Mouse (Mus musculus): Measurements from ENCODE around the gene Ano6.
A peak's percentile ranks its signal among the peaks of the same experiment; 100 is the strongest.

The Ano6 gene

DNA sequence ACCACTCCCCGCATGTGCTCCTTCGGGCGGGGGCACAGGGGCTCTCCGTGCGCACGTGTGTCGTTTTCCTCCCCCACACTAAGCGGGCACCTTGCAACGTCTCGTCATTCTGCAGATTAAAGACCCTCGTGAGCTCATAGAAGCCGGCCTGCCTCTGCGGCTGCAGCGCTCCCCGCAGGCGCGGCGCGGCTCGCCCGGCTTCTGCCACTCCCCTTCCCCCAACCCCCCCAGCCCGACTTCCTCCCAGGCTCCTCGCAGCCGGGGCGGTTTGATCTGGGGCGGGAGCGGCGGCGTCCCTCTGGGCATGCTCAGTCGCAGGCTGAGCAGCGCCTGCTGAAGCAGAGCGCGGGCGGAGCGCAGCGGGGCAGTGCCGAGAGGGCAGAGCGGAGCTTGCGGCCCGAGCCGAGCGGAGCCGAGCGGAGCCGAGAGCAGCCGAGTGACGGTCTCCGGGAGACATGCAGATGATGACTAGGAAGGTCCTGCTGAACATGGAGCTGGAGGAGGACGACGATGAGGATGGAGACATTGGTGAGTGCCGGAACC is at the start of gene Ano6:
Gene Ano6, plus strand, starts transcription at position 315 of the 543 bp plus-strand sequence.
- peak; percentile 94 for DNase-seq (ENCODE audit: extremely low read depth, low read depth)

DNA sequence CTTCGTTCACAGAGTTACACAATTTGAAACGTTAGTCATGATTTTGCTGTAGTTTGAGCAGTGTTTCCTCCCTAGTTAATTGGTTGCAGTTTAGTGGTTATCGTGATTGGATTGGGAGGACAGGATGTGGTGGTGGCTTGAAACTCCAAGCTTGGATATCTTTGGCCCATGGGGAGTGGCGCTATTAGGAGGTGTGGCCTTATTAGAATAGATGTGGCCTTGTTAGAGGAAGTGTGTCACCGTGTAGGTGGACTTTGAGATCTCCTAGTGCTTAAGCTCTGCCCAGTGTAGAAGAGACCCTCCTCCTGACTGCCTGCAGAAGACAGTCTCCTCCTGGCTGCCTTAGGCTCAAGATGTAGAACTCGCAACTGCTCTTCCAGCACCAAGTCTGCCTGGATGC is 47.7 kb upstream of the Ano6 start:
- no peak for DNase-seq (ENCODE audit: extremely low read depth, low read depth)

DNA sequence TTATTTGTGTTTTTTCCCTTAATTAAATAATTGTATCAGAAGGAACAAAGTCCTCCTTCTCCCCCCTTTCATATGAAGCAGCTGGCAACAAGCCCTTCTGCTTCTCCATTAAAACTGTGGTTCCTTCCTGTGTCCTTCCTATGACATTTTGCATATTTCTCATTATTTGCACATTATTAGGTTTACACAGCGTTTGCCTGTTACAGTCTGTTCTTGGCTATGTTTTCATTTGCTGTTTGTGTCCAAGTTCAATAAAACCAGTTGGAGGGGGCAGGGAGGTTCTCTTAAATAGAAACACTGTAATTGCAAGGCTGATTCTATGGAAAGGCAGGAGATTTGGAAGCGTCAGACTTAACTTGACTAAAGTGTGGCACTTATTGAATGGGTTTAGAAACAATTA is 46.8 kb upstream of the Ano6 start:
- DNase-seq (ENCODE audit: extremely low read depth, low read depth), result no peak

DNA sequence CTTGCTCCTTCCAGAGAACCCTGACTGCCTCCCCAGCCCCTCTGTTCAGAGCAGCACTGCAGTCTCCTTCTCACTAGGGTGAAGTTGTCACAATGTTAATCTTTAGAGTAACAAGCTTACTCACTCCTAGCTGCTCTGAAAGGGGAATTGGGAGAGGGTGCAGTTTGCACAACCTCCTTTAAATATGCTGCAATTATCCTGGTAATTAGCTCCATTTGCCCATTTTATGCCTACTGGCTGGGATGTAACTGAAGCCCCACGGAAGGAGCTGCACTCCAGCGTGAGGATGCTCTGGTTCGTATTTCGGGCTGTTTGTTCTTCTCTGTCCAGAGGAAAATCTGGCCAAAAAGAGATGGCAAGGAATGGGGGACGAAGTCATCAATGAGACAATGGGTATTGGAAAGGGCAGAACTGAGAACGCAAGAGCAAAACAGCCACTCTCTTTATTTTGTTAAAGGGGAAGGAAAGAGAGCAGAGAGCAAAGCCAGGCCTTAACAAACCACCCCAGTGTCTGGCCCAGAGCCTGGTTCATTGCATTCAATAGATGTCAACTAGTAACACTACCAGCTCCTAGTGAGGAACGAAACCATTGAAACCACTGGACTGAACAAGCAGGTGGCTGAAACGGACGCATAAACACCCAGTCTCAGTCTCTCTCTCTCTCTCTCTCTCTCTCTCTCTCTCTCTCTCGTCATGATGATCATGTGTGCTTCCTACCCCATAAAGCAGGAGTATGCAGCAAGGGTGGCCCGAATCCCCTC is 45.1 kb upstream of the Ano6 start:
- no peak for DNase-seq (ENCODE audit: extremely low read depth, low read depth)

DNA sequence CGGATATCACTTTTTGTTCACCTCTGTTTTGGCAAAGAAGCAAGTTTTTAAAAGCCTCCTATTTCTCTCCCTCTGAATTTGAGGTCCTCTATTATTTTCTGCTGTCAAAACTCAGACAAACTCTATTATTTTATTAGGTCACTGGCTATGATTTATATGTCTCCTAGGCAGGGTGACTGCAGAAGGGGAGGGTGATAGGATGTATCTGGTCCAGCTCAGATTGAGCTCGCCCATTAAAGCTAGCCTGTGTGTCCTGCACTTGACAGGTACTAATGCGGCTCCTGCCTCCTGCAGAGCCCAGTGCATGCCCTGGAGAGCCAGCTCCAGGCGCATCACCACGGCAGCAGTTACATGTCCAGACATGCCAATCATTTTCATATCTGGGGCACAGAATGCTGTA is 44.1 kb upstream of the Ano6 start:
- DNase-seq (ENCODE audit: extremely low read depth, low read depth), result no peak

DNA sequence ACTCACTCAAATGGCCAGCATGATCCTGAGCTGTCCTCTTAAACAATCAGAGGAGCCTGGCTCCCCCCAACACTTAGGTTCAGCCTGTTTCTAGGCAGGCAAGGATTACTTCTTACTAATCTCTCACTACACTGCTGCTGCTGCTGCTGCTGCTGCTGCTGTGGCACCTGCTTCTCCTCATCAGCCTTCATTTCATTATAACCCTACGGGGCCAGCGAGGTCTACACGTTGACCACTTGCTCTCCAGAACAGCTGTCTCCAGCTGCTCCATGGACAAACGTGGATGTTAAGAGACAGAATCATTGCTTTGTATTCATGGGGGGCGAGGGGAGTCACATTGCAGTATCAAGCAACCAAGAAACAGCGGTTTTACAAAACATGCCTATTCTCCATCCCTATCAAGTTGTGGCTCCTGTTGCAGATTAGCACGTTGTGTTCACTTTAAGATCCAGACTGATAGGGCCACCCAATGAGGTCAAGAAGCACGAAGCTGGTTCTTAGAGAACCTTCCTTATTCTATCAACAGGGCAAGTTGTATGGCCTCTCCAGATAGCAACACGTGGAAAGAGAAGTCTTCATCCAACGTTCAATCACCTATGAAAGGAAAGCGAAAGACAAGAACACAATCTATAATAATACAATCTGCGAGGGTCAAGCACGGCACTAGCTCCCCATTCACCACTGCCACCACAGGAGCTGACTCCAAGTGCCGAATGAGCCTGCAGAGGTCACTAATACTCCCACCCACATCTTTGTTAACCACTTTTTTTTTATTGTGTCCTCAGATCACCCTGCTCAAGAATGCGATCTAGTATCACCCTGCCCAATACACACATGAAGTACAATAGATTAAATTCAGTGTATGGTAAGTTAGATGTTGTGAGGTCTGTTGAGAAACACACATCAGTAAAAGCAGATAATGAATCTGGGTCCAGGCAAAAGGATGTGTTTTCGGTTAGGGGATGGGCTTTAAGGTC is 43.4 kb upstream of the Ano6 start:
- DNase-seq (ENCODE audit: extremely low read depth, low read depth), result no peak

DNA sequence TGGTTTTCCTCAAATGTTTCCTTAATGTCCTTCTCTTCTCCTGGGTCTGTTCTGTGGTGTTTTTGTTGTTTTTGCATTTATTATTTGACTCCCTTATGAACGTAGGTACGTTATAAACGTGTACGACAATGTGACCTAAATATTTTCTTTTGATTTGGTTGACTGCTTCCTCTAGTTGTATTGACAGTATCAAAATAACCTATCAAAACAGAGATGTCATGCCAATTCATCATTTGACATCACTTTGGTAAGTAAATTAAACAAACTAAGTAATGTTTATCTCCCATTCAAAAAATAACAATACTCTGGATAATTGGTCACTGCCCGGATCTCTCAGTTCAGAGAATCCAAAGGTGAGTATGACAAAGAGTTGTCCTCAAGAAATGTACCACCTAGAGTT is 41.4 kb upstream of the Ano6 start:
- DNase-seq (ENCODE audit: extremely low read depth, low read depth), result no peak

DNA sequence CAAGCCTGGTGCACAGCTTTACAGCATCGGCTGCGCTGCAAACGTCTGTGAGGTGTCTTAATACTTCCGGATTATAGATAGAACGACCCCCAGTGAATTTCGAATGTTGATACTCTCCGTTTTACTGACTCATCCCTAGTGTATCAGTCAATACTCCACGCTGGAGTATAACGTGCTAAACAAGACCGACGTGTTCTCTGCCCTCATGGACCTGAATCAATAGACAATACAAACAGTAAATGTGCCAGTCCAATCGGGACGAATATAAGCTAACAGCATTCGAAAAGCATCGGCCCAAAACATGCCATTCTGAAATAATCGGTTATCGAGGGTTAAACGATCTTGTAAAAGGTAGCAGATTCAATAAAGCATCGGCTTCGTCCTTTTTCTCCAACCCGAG is 40.6 kb upstream of the Ano6 start:
- DNase-seq (ENCODE audit: extremely low read depth, low read depth), result no peak

DNA sequence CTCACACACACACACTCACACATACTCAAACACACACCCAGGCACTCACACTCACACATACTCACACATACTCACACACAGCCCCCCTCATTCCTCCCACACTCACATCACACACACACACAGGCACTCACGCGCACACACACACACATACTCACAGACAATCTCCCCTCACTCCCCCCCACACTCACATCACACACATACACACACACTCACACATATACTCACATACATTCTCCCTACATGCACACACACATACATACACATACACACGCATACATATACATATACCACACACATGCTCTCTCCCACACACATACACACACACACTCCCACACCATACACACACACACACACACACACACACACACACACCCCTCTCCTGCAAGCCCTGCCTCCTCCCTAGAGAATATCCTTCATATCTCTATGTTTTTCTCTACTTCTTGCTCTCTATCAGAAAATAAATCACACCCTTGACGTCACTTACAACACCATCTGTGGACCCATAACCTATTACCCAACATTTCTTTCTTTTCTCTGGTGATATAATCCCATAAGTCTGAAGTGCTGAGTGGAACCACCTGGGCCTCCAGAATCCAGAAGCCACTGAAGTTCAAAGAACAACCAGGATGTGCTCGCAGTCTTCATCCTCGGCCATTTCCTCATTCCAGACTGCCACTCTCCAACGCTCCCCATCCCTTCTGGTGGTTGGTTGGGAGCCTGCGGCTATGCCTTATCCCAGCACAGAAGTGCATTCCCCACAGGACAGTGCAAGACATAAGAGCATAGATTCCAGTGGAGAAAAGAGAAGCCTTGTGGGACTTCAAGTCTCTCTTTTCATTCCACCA is 38.6 kb upstream of the Ano6 start:
- DNase-seq (ENCODE audit: extremely low read depth, low read depth), result no peak

DNA sequence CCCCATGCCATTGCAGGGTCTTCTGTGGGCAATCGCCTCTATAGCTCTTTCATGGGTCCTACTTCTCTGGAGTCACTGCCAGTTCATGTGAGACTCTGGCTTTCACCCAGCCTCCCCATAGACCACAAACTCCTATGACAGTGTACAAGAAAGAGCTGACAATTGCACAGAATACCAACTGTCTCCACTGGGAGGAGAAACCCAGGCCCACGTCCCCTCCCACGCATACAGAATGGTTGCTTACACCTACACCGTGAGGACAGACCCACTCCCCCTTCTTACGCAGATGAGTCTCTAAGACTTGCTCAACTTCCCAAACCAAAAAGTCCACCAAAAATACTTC is 38.0 kb upstream of the Ano6 start:
- no peak for DNase-seq (ENCODE audit: extremely low read depth, low read depth)

DNA sequence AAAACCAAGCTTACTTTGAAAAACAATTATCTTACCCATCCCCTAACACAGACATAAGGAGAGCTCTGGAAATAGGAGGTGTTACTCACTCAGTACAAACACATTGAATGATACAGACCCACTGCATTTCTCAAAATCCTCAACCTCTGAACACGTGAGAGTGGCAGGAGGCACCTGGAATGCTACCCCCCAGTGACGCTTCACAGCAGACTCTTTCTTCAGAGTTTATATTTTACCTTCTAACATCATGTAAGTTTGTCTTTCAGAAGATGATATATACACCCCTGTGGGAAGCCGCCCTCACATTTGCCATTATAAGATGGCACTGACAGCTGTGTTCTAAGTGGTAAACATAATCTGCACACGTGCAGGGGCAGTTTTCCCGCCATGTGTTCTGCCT is 37.6 kb upstream of the Ano6 start:
- DNase-seq (ENCODE audit: extremely low read depth, low read depth), result no peak

DNA sequence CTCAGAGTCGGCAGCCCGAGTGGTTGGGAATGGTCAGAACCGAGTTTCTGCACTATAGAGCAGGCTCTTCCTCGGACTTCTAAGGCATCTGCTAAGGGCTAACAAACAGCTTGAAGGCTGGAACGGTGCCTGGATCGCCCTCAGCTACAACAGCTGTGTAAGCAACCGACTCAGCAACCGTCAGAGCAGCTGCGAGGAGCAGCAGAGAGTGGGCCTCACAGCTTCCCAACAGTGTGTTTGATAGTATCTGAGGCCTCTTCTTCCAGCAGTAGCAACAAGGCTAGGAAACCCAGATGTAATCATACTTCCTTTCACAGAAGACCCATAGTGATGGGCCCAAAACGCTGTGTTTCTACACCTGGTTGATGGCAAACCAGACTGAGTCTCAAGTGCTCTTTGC is 33.5 kb upstream of the Ano6 start:
- no peak for DNase-seq (ENCODE audit: extremely low read depth, low read depth)

DNA sequence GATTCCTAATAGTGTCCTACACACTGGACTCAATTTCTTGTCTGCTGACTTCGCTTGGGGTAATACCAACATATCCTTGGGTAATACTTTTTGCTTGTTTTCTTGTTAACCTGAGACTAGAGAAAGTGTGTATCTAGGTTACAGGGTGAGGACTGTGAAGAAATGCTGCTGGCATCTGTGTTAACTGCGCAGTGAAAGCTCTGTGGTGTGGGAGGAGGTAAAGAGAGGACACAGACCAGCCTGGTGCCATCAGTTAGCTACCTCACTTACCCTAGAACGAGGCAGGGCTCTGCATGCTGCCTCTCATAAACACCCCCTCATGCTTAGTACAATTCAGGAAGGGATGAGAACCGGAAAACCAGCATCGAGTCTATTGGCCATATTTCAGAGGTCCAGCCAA is 32.6 kb upstream of the Ano6 start:
- no peak for DNase-seq (ENCODE audit: extremely low read depth, low read depth)

DNA sequence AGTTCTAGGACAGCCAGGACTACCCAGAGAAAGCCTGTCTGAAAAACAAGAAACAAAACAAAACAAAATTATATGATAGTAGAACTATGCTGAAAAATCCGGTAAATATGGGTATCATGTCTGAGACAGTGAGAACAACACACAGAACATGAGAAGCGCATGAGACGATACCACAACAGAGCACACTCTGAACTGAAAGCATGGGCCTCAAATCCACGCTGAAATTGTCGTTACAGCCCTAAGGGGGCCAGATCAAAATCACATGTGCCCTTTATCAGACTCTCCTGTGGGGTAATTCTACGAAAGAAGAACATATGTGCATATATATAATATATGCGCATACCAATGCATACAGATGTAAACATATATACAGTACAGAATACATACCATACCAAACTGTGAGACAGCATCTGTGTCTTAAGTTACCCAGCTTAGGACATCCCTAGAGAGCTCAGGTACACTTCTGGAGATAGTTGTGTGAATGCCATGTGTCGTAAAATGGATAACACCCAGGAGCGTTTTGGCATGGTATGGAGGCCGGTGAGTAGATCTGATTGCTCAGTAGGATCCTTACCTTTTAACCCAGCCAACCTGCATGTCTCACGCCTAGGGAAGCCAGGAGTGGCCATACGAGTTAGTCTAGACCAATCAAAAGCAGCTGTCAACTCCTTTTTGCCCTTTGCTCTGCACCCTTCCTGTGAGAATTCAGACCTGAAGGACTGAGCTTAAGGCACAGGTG is 31.8 kb upstream of the Ano6 start:
- DNase-seq (ENCODE audit: extremely low read depth, low read depth), result no peak

DNA sequence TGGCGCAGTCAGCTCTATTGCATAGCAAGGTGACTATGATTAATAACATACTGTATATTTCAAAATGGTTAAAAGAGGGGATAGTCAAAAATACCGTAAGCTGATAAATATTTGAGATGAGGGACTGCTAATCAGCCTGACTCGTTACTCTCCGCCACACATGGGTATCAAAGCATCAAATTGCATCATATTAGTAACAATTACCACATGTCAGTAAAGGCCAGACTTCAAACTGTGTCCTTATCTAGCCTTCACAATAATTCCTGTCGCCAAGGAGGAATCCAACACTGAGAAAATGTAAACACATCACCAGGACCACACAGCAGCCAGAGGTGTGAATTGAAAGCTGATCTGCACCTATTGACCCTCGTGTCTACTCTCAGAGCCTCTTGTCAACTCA is 30.8 kb upstream of the Ano6 start:
- no peak for DNase-seq (ENCODE audit: extremely low read depth, low read depth)

DNA sequence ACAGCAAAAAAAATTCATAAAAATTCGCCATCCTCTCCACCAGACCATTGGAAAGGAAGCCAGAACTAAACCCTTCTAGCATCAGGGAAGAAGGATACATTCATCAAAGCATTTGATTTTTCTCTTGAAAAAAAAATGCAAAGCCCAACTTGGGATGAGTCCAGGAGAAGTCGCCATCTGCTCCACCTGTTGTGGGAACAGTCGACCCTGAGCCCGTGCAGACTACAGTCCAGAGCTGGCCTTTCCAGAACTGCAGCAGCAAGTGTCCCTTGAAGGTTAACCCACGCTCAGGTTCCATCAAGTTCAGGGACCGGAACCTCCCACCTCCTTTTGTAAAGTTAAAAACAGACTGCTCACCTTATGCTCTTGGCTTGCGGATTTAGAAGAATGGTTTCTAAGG is 29.2 kb upstream of the Ano6 start:
- DNase-seq (ENCODE audit: extremely low read depth, low read depth), result no peak

DNA sequence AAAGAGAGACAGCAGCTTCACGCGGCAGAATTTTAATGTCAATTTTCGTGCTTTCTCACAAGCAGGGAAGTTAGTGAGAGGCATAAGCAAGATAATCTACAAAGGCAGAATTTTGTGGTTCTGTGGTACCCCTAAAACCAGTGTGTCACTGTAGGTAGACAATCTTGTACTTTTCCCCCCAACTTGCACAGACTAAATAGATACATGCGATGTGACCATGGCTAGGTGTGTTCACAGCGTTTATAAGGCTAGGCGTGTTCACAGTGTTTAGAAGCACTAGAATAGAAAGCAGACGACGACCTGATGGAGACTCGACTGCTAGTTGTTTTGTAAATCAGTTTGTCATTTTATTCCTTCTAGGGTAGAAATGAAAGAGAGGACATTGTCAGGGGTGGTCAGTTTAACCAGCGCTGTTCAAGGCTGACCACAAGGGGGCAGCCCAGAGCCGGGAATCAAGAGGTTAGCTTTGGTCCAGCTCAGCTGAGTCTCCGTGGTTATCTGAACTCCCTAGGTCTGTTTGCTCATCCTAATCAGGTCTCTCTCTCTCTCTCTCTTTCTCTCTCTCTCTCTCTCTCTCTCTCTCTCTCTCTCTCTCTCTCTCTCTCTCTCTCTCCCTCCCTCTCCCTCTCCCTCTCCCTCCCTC is 27.9 kb upstream of the Ano6 start:
- peak; percentile 53 for DNase-seq (ENCODE audit: extremely low read depth, low read depth)

DNA sequence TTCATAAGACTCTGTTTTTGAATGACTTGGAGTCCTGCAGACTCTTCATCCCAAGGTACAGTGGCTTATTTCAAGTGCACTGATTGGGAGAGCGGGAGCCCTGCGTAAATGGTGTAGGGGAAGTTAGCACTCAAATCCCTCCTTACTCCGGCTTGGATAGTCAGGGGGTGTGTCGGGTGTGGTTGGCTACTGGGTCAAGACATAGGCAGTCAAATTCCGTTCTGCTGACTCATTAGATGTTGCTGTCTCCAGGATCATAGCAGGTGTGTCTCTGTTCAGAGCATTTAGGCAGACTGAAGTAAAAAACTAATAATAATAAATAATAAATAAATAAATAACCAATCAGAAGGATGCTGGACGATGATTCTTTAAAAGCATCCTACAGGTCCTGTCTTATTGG is 27.2 kb upstream of the Ano6 start:
- no peak for DNase-seq (ENCODE audit: extremely low read depth, low read depth)

DNA sequence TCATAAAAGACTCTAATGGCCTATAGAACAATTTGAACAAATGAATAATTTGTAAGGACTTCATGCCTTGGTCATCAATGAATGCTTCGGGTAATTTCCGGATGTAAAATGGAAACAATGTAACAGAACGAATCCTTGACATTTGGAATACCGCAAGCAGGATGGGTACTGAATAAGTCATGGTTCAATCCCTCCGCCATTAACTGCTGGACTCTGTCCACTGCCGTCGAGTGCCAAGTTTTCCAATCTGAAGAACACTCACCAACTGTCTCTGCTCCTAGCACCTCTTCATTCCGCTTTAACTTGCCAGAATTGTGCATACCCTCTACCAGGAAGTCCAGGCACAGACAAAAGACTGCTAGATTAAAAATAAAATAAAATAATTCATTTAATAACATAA is 25.4 kb upstream of the Ano6 start:
- no peak for DNase-seq (ENCODE audit: extremely low read depth, low read depth)

DNA sequence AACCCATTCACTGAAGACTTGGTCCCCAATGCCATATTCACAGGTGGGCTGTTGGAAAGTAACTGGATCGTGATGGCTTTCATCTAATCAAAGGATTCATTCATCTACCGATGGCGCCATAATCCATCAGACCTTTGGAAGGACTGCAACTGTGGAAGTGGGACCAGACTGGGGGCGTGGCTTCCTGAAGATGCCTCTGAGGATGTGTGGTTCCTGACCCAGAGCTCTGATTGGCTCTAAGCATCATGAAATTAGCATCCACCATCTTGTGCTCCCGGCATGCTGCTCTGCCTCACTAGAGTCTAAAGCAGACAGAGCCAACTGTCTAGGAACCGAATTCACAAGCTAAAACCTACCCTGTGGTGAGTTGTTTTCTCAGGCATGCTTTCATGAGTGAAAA is 24.7 kb upstream of the Ano6 start:
- DNase-seq (ENCODE audit: extremely low read depth, low read depth), result no peak

Data from MEL-GATA-1-ER (cell line).